Mouse (Mus musculus): Measurements from ENCODE around the gene Cd3eap. TPM values are rescaled to one million over a fixed set of nuclear protein-coding genes. Genes with fewer than 3 reads are reported as not detected.
A peak's percentile ranks its signal among the peaks of the same experiment; 100 is the strongest.

Cd3eap gene
- polyA plus RNA-seq, 1 experiment, result 14.4 TPM

GRCm38 (mm10) chr7:19316451-19317161 lies 42.7 kb downstream of the Cd3eap start:
- H3K27ac ChIP-seq (ENCODE audit: insufficient read depth, low read length), result no peak overlapping the region
- TF ChIP-seq CTCF (IDR thresholded peaks at IDR 0.05; ENCODE audit: extremely low read depth, insufficient read depth, low read length), result no peak
- TF ChIP-seq POLR2A (IDR thresholded peaks at IDR 0.05; ENCODE audit: extremely low read depth, insufficient read depth, low read length), result no peak
- no peak overlapping the region for H3K4me3 ChIP-seq (ENCODE audit: insufficient read depth, low read length)
- peaks cover 2% of the 10 kb centered on the region; the same call in 1 of the 2 replicates for H3K4me1 ChIP-seq (ENCODE audit: control insufficient read depth, insufficient read depth, low read length)

GRCm38 (mm10) chr7:19314033-19314432 lies 45.2 kb downstream of the Cd3eap start:
- Histone ChIP-seq H3K4me1 (ENCODE audit: control insufficient read depth, insufficient read depth, low read length) (no peaks in the 10 kb centered on the region), H3K27ac (ENCODE audit: insufficient read depth, low read length) (no peak overlapping the region), H3K4me3 (ENCODE audit: insufficient read depth, low read length) (no peak overlapping the region)
- TF ChIP-seq CTCF (IDR thresholded peaks at IDR 0.05; ENCODE audit: extremely low read depth, insufficient read depth, low read length), result no peak

DNA sequence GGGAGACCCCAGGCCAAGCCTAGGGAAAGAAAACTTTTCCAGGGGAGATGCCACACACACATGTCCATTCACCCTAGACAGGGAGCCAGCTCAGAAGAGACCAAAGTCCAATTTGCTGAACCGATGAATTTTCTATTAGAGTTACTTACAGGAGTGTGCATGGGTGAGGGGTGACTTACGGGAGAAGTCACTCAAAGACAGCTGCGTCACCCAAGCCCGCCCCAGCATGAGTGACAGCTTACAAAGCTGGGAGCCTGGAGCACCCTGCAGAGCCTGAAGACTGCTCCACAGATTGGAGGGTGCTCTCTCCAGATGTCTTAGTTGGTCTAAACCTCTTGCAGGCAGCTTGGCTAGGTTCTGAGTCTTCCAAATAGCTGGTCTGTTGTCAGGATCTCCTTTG lies 47.3 kb downstream of the Cd3eap start:
- Histone ChIP-seq H3K27ac (ENCODE audit: insufficient read depth, low read length) (no peak overlapping the region), H3K4me3 (ENCODE audit: insufficient read depth, low read length) (no peak overlapping the region), H3K4me1 (ENCODE audit: control insufficient read depth, insufficient read depth, low read length) (no peaks in the 10 kb centered on the region)
- no peak for TF ChIP-seq POLR2A (IDR thresholded peaks at IDR 0.05; ENCODE audit: extremely low read depth, insufficient read depth, low read length)
- TF ChIP-seq CTCF (IDR thresholded peaks at IDR 0.05; ENCODE audit: extremely low read depth, insufficient read depth, low read length), result no peak

- H3K4me1 ChIP-seq (ENCODE audit: control insufficient read depth, insufficient read depth, low read length), result no peaks in the 10 kb centered on the region
- H3K27ac ChIP-seq (ENCODE audit: insufficient read depth, low read length), result peak within 1 kb of the TSS; percentile 87
- TF ChIP-seq POLR2A (IDR thresholded peaks at IDR 0.05; ENCODE audit: extremely low read depth, insufficient read depth, low read length) (peak; percentile 70; the same call in 1 of the 2 replicates), CTCF (IDR thresholded peaks at IDR 0.05; ENCODE audit: extremely low read depth, insufficient read depth, low read length) (0 out of 2 replicates have a peak, but pooled peaks have one; percentile 2)
- peak within 1 kb of the TSS; percentile 47 for H3K4me3 ChIP-seq (ENCODE audit: insufficient read depth, low read length)
These were observed 49.2 kb downstream of the Cd3eap start, which contains the start of gene Fosb for GRCm38 (mm10) chr7:19309884-19310641. Gene Fosb, minus strand, starts transcription at chr7:19310051.

DNA sequence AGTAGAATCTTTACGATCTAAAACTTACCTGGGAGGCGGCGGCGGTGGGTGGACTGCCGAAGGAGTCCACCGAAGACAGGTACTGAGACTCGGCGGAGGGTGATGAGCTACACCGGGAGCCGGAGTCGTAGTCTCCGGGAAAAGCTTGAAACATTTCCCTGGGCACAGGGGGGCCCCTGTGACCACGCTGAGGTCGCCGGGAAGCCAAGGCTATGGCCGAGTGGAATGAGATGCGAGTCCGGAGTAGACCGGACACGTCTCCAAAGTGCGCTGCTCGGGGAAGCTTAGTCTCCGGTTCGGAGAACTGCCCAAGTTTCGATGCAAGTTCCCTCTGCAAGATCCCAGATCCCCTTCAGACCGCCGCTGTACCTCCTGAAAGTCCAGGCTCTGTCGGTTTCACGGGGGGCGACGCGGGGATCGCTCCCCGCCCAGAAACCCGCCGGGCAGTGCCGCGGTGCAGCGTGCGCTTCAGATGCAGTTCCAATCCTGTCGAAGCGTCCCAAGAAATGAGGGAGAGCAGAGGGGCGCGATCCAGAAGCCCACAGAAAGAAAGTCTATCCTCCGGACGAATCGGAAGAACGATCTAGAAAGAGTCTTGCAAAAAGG lies 49.9 kb downstream of the Cd3eap start:
- Histone ChIP-seq H3K27ac (ENCODE audit: insufficient read depth, low read length) (no peak overlapping the region), H3K4me3 (ENCODE audit: insufficient read depth, low read length) (peak overlapping the region; percentile 47), H3K4me1 (ENCODE audit: control insufficient read depth, insufficient read depth, low read length) (no peaks in the 10 kb centered on the region)
- TF ChIP-seq CTCF (IDR thresholded peaks at IDR 0.05; ENCODE audit: extremely low read depth, insufficient read depth, low read length), result no peak
- no peak for TF ChIP-seq POLR2A (IDR thresholded peaks at IDR 0.05; ENCODE audit: extremely low read depth, insufficient read depth, low read length)

DNA sequence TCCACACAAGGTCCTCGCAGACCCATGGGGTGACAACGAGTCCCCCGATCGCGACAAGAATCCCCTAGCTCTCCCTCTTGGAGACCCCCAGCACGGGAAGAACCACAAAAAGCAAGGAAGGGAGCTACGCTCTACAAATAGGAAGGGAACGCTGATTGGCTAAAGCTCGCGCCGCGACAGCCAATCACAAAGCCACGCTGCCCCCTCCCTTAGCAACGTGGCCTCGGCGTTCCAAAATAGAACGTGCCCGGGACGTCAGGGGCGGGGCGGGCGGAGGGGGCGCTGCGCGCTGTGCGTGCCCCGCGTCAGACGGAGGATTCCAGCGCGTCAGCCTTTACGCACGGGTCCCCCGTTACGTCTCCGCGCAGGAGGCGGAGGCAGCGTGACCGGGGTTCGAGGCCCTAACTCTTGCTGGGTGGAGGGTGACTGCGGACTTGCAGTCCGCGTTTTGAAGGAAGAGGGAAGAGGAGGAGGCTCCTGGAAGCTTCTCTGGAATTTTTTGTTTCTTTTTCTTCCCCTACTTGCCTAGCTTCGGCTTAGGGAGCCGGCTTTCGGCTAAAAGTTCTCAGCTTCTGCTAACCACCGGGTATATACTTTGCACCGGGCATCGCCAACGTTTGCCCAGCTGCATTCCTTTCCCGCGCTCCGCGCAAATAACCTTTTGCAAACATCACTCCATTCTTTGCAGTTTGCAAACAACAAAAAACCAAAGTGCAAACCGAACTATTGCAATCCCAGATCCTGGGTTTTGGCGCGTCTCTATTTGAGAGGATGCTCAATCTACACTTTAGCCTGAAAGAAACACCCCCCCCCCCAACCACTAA lies 50.6 kb downstream of the Cd3eap start:
- TF ChIP-seq POLR2A (IDR thresholded peaks at IDR 0.05; ENCODE audit: extremely low read depth, insufficient read depth, low read length) (peak; percentile 50; the same call in 1 of the 2 replicates), CTCF (IDR thresholded peaks at IDR 0.05; ENCODE audit: extremely low read depth, insufficient read depth, low read length) (no peak)
- H3K4me3 ChIP-seq (ENCODE audit: insufficient read depth, low read length), result peak overlapping the region; percentile 47
- H3K27ac ChIP-seq (ENCODE audit: insufficient read depth, low read length), result peak overlapping the region; percentile 62
- H3K4me1 ChIP-seq (ENCODE audit: control insufficient read depth, insufficient read depth, low read length), result no peaks in the 10 kb centered on the region

- peak overlapping the region; percentile 47 for H3K4me3 ChIP-seq (ENCODE audit: insufficient read depth, low read length)
- peak overlapping the region; percentile 62 for H3K27ac ChIP-seq (ENCODE audit: insufficient read depth, low read length)
- no peaks in the 10 kb centered on the region for H3K4me1 ChIP-seq (ENCODE audit: control insufficient read depth, insufficient read depth, low read length)
- no peak for TF ChIP-seq CTCF (IDR thresholded peaks at IDR 0.05; ENCODE audit: extremely low read depth, insufficient read depth, low read length)
- TF ChIP-seq POLR2A (IDR thresholded peaks at IDR 0.05; ENCODE audit: extremely low read depth, insufficient read depth, low read length), result no peak
These were observed 51.4 kb downstream of the Cd3eap start for GRCm38 (mm10) chr7:19307739-19308453.

- Histone ChIP-seq H3K4me3 (ENCODE audit: insufficient read depth, low read length) (peak overlapping the region; percentile 47), H3K27ac (ENCODE audit: insufficient read depth, low read length) (no peak overlapping the region), H3K4me1 (ENCODE audit: control insufficient read depth, insufficient read depth, low read length) (no peaks in the 10 kb centered on the region)
- no peak for TF ChIP-seq POLR2A (IDR thresholded peaks at IDR 0.05; ENCODE audit: extremely low read depth, insufficient read depth, low read length)
- no peak for TF ChIP-seq CTCF (IDR thresholded peaks at IDR 0.05; ENCODE audit: extremely low read depth, insufficient read depth, low read length)
These were observed 52.2 kb downstream of the Cd3eap start for GRCm38 (mm10) chr7:19306819-19307738.

Other genes with a start within 250 kb of the Cd3eap start
- 0.70 and 1.1 TPM in 2 replicates for gene Gm4969, start 241.1 kb downstream of the Cd3eap start, polyA plus RNA-seq (2012; rRNA removed)
- 8.2 and 8.6 TPM in 2 replicates for gene Fbxo46, start 239.6 kb downstream of the Cd3eap start, polyA plus RNA-seq (2012; rRNA removed)
- gene Qpctl, start 210.2 kb downstream of the Cd3eap start, polyA plus RNA-seq (2012; rRNA removed), result 16.2 and 17.4 TPM in 2 replicates
- 88.2 and 92.1 TPM in 2 replicates for gene Snrpd2, start 209.8 kb downstream of the Cd3eap start, polyA plus RNA-seq (2012; rRNA removed)
- gene Gipr, start 193.4 kb downstream of the Cd3eap start, polyA plus RNA-seq (2012; rRNA removed), result 3.3 and 3.9 TPM in 2 replicates
- 156 and 157 TPM in 2 replicates for gene Eml2, start 183.1 kb downstream of the Cd3eap start, polyA plus RNA-seq (2012; rRNA removed)
- 6.1 and 6.5 TPM in 2 replicates for gene Gpr4, start 146.9 kb downstream of the Cd3eap start, polyA plus RNA-seq (2012; rRNA removed)
- gene Opa3, start 131.1 kb downstream of the Cd3eap start, polyA plus RNA-seq (2012; rRNA removed), result 41.0 and 41.5 TPM in 2 replicates
- gene Vasp, start 87.7 kb downstream of the Cd3eap start, polyA plus RNA-seq (2012; rRNA removed), result 15.3 and 16.5 TPM in 2 replicates
- 0.21 and 0.23 TPM in 2 replicates for gene Ppm1n, start 79.4 kb downstream of the Cd3eap start, polyA plus RNA-seq (2012; rRNA removed)
- 140 TPM in 2 replicates for gene Rtn2, start 76.9 kb downstream of the Cd3eap start, polyA plus RNA-seq (2012; rRNA removed)
- gene Fosb, start 49.4 kb downstream of the Cd3eap start, polyA plus RNA-seq (2012; rRNA removed), result 5.1 and 7.1 TPM in 2 replicates
- gene Ercc1, start 14.7 kb downstream of the Cd3eap start, polyA plus RNA-seq (2012; rRNA removed), result 53.8 and 59.1 TPM in 2 replicates
- 5.0 and 5.4 TPM in 2 replicates for gene Ppp1r13l, start 266 bp upstream of the Cd3eap start, polyA plus RNA-seq (2012; rRNA removed)
- gene Ercc2, start 22.5 kb upstream of the Cd3eap start, polyA plus RNA-seq (2012; rRNA removed), result 41.4 and 48.3 TPM in 2 replicates
- 2.9 and 3.0 TPM in 2 replicates for gene Klc3, start 44.6 kb upstream of the Cd3eap start, polyA plus RNA-seq (2012; rRNA removed)
- 0.66 TPM in 1 of 2 replicates, not detected in the other for gene Ckm, start 45.3 kb upstream of the Cd3eap start, polyA plus RNA-seq (2012; rRNA removed)
- 52.0 and 55.4 TPM in 2 replicates for gene Mark4, start 99.3 kb upstream of the Cd3eap start, polyA plus RNA-seq (2012; rRNA removed)
- gene Exoc3l2, start 103.8 kb upstream of the Cd3eap start, polyA plus RNA-seq (2012; rRNA removed), result 0.06 and 0.23 TPM in 2 replicates
- 7.6 and 7.9 TPM in 2 replicates for gene Bloc1s3, start 148.9 kb upstream of the Cd3eap start, polyA plus RNA-seq (2012; rRNA removed)
- gene Trappc6a, start 148.9 kb upstream of the Cd3eap start, polyA plus RNA-seq (2012; rRNA removed), result 22.6 TPM in 2 replicates
- gene Nkpd1, start 158.4 kb upstream of the Cd3eap start, polyA plus RNA-seq (2012; rRNA removed), result 0.98 and 1.1 TPM in 2 replicates
- 152 and 153 TPM in 2 replicates for gene Ppp1r37, start 203.6 kb upstream of the Cd3eap start, polyA plus RNA-seq (2012; rRNA removed)
- gene Zfp296, start 217.8 kb upstream of the Cd3eap start, polyA plus RNA-seq (2012; rRNA removed), result 2.9 and 3.3 TPM in 2 replicates
- gene Gemin7, start 218.1 kb upstream of the Cd3eap start, polyA plus RNA-seq (2012; rRNA removed), result 54.2 and 57.8 TPM in 2 replicates
- gene Clasrp, start 245.0 kb upstream of the Cd3eap start, polyA plus RNA-seq (2012; rRNA removed), result 140 and 162 TPM in 2 replicates